Mouse (Mus musculus): ENCODE measurements around the gene Oard1. TPM values are rescaled to one million over a fixed set of nuclear protein-coding genes. Genes with fewer than 3 reads are reported as not detected.
A peak's percentile ranks its signal among the peaks of the same experiment; 100 is the strongest.

The Oard1 gene
- polyA plus RNA-seq (2012; ENCODE audit: insufficient read depth, low replicate concordance): 4.4 and 14.6 TPM in 2 replicates

GRCm38 (mm10) chr17:48409380-48410298 is at the start of gene Oard1, which contains the start of gene Nfya:
Gene Oard1 (plus strand): TSS chr17:48410014.
Gene Nfya (minus strand): TSS chr17:48409906.
- peaks cover 53% of the 10 kb centered on the region for H3K36me3 ChIP-seq (replicated peaks; ENCODE audit: low read length)
- TF ChIP-seq GATA1 (IDR thresholded peaks at IDR 0.05; ENCODE audit: borderline replicate concordance, low read length): no peak
- TF ChIP-seq FLI1 (IDR thresholded peaks at IDR 0.05; ENCODE audit: low read length): peak; percentile 73; the same call in 1 of the 2 replicates
- H3K27me3 ChIP-seq (replicated peaks): no peaks in the 10 kb centered on the region
- H3K4me3 ChIP-seq (replicated peaks): peak within 1 kb of the TSS; percentile 98
- H3K9me3 ChIP-seq: no peaks in the 10 kb centered on the region
- H3K4me1 ChIP-seq: peaks cover 69% of the 10 kb centered on the region

GRCm38 (mm10) chr17:48360462-48360861 is 49.4 kb upstream of the Oard1 start:
- no peaks in the 10 kb centered on the region for H3K9me3 ChIP-seq
- H3K27me3 ChIP-seq (replicated peaks): no peaks in the 10 kb centered on the region
- TF ChIP-seq FLI1 (IDR thresholded peaks at IDR 0.05; ENCODE audit: low read length) (no peak), GATA1 (IDR thresholded peaks at IDR 0.05; ENCODE audit: borderline replicate concordance, low read length) (no peak)
- peaks cover 96% of the 10 kb centered on the region for H3K4me1 ChIP-seq
- peaks cover 60% of the 10 kb centered on the region for H3K36me3 ChIP-seq (replicated peaks; ENCODE audit: low read length)
- H3K4me3 ChIP-seq (replicated peaks): peak overlapping the region; percentile 93

- TF ChIP-seq FLI1 (IDR thresholded peaks at IDR 0.05; ENCODE audit: low read length) (no peak), GATA1 (IDR thresholded peaks at IDR 0.05; ENCODE audit: borderline replicate concordance, low read length) (no peak)
- Histone ChIP-seq H3K4me1 (peaks cover 96% of the 10 kb centered on the region), H3K4me3 (replicated peaks) (peak overlapping the region; percentile 84), H3K27me3 (replicated peaks) (no peaks in the 10 kb centered on the region), H3K36me3 (replicated peaks; ENCODE audit: low read length) (peaks cover 76% of the 10 kb centered on the region), H3K9me3 (no peaks in the 10 kb centered on the region)
Measured at GRCm38 (mm10) chr17:48362346-48362745, 47.5 kb upstream of the Oard1 start.

GRCm38 (mm10) chr17:48362966-48363365 is 46.8 kb upstream of the Oard1 start:
- Histone ChIP-seq H3K36me3 (replicated peaks; ENCODE audit: low read length) (peaks cover 78% of the 10 kb centered on the region), H3K4me1 (peaks cover 96% of the 10 kb centered on the region), H3K9me3 (no peaks in the 10 kb centered on the region), H3K4me3 (replicated peaks) (peak overlapping the region; percentile 84), H3K27me3 (replicated peaks) (no peaks in the 10 kb centered on the region)
- TF ChIP-seq GATA1 (IDR thresholded peaks at IDR 0.05; ENCODE audit: borderline replicate concordance, low read length): no peak
- TF ChIP-seq FLI1 (IDR thresholded peaks at IDR 0.05; ENCODE audit: low read length): no peak

- no peaks in the 10 kb centered on the region for H3K9me3 ChIP-seq
- H3K4me1 ChIP-seq: peaks cover 96% of the 10 kb centered on the region
- no peaks in the 10 kb centered on the region for H3K27me3 ChIP-seq (replicated peaks)
- no peak for TF ChIP-seq GATA1 (IDR thresholded peaks at IDR 0.05; ENCODE audit: borderline replicate concordance, low read length)
- no peak for TF ChIP-seq FLI1 (IDR thresholded peaks at IDR 0.05; ENCODE audit: low read length)
- peak overlapping the region; percentile 84 for H3K4me3 ChIP-seq (replicated peaks)
- H3K36me3 ChIP-seq (replicated peaks; ENCODE audit: low read length): peaks cover 79% of the 10 kb centered on the region
Measured at GRCm38 (mm10) chr17:48363421-48363965, 46.3 kb upstream of the Oard1 start.

GRCm38 (mm10) chr17:48365511-48366155 is 44.2 kb upstream of the Oard1 start:
- Histone ChIP-seq H3K9me3 (no peaks in the 10 kb centered on the region), H3K36me3 (replicated peaks; ENCODE audit: low read length) (peaks cover 97% of the 10 kb centered on the region), H3K4me3 (replicated peaks) (no peak overlapping the region), H3K27me3 (replicated peaks) (no peaks in the 10 kb centered on the region), H3K4me1 (peaks cover 81% of the 10 kb centered on the region)
- TF ChIP-seq GATA1 (IDR thresholded peaks at IDR 0.05; ENCODE audit: borderline replicate concordance, low read length) (no peak), FLI1 (IDR thresholded peaks at IDR 0.05; ENCODE audit: low read length) (no peak)

GRCm38 (mm10) chr17:48366806-48367205 is 43.0 kb upstream of the Oard1 start:
- Histone ChIP-seq H3K36me3 (replicated peaks; ENCODE audit: low read length) (peaks cover 96% of the 10 kb centered on the region), H3K27me3 (replicated peaks) (no peaks in the 10 kb centered on the region), H3K9me3 (no peaks in the 10 kb centered on the region), H3K4me1 (peaks cover 70% of the 10 kb centered on the region), H3K4me3 (replicated peaks) (peak overlapping the region; percentile 1)
- TF ChIP-seq FLI1 (IDR thresholded peaks at IDR 0.05; ENCODE audit: low read length) (no peak), GATA1 (IDR thresholded peaks at IDR 0.05; ENCODE audit: borderline replicate concordance, low read length) (no peak)

- Histone ChIP-seq H3K9me3 (no peaks in the 10 kb centered on the region), H3K4me1 (peaks cover 58% of the 10 kb centered on the region), H3K4me3 (replicated peaks) (no peak overlapping the region), H3K36me3 (replicated peaks; ENCODE audit: low read length) (peaks cover 90% of the 10 kb centered on the region), H3K27me3 (replicated peaks) (no peaks in the 10 kb centered on the region)
- TF ChIP-seq FLI1 (IDR thresholded peaks at IDR 0.05; ENCODE audit: low read length): no peak
- no peak for TF ChIP-seq GATA1 (IDR thresholded peaks at IDR 0.05; ENCODE audit: borderline replicate concordance, low read length)
Measured at GRCm38 (mm10) chr17:48371621-48372020, 38.2 kb upstream of the Oard1 start.

GRCm38 (mm10) chr17:48372987-48373386 is 36.8 kb upstream of the Oard1 start:
- Histone ChIP-seq H3K4me3 (replicated peaks) (no peak overlapping the region), H3K36me3 (replicated peaks; ENCODE audit: low read length) (peaks cover 80% of the 10 kb centered on the region), H3K9me3 (no peaks in the 10 kb centered on the region), H3K4me1 (peaks cover 45% of the 10 kb centered on the region), H3K27me3 (replicated peaks) (no peaks in the 10 kb centered on the region)
- TF ChIP-seq GATA1 (IDR thresholded peaks at IDR 0.05; ENCODE audit: borderline replicate concordance, low read length) (no peak), FLI1 (IDR thresholded peaks at IDR 0.05; ENCODE audit: low read length) (no peak)

Data from megakaryocyte, embryonic 14.5 days (primary cell).